Mouse (Mus musculus) spleen, embryonic (tissue): ENCODE measurements around the gene Zfp986.
"Not testable (repeated sequence)": the region's sequence is repeated elsewhere in the genome, so short reads cannot be mapped to it uniquely, and the experiment has no call there.

Source experiments
- CTCF ChIA-PET: fragments of 350-600 bp; sonication (Branson Sonifier 250); formaldehyde crosslinking; loops from one replicate; lab custom pipeline; 2022; lab: Charles Lee

Gene Zfp986

GRCm38 (mm10) chr4:145868494-145868893 lies at the start of gene Zfp986:
Gene Zfp986 (plus strand): TSS chr4:145868794.
- CTCF ChIA-PET = not testable (repeated sequence)

- CTCF ChIA-PET = not testable (repeated sequence)
Observed at GRCm38 (mm10) chr4:145819946-145820345, 48.6 kb upstream of the Zfp986 start.

- CTCF ChIA-PET = not testable (repeated sequence)
Observed at GRCm38 (mm10) chr4:145825606-145826005, 43.0 kb upstream of the Zfp986 start.

- CTCF ChIA-PET = not testable (repeated sequence)
Observed at GRCm38 (mm10) chr4:145831328-145832062, 37.1 kb upstream of the Zfp986 start.

GRCm38 (mm10) chr4:145836300-145836862 lies 32.2 kb upstream of the Zfp986 start:
- CTCF ChIA-PET = not testable (repeated sequence)

GRCm38 (mm10) chr4:145836863-145837440 lies 31.6 kb upstream of the Zfp986 start:
- CTCF ChIA-PET = not testable (repeated sequence)

GRCm38 (mm10) chr4:145846793-145847192 lies 21.8 kb upstream of the Zfp986 start:
- CTCF ChIA-PET = not testable (repeated sequence)

GRCm38 (mm10) chr4:145848183-145848890 lies 20.3 kb upstream of the Zfp986 start:
- CTCF ChIA-PET = not testable (repeated sequence)

GRCm38 (mm10) chr4:145848891-145849214 lies 19.7 kb upstream of the Zfp986 start:
- CTCF ChIA-PET = not testable (repeated sequence)

GRCm38 (mm10) chr4:145851421-145851820 lies 17.2 kb upstream of the Zfp986 start:
- CTCF ChIA-PET = not testable (repeated sequence)

GRCm38 (mm10) chr4:145863872-145864271 lies 4.7 kb upstream of the Zfp986 start:
- CTCF ChIA-PET = not testable (repeated sequence)
